Mouse (Mus musculus) layer of hippocampus, postnatal 36 days (tissue): ENCODE results near the gene Qpct. TPM values are rescaled to one million over a fixed set of nuclear protein-coding genes. Genes with fewer than 3 reads are reported as not detected.

Experiments
- DNase-seq, 2 experiments: peaks; one replicate each; pipeline ENCODE4 v3.0.0; 2022
- total RNA-seq, 2 experiments: library from RNA; stranded (reverse); gene quantifications; 2 replicates each; pipeline ENCODE4 v1.2.3; 2021

Gene Qpct
- total RNA-seq: 10 to 100 TPM; 11.8 to 14.0 TPM

GRCm38 (mm10) chr17:79051606-79052005, at the start of gene Qpct:
Gene Qpct (plus strand): TSS chr17:79051906.
- DNase-seq: no peak

- no peak for DNase-seq
These were observed 38.1 kb upstream of the Qpct start for GRCm38 (mm10) chr17:79013625-79014024.

- no peak for DNase-seq
These were observed 36.6 kb upstream of the Qpct start for GRCm38 (mm10) chr17:79014911-79015685.

- DNase-seq: no peak
These were observed 35.9 kb upstream of the Qpct start for GRCm38 (mm10) chr17:79015831-79016230.

GRCm38 (mm10) chr17:79018422-79018821, 33.3 kb upstream of the Qpct start:
- no peak for DNase-seq

GRCm38 (mm10) chr17:79019726-79020207, 31.9 kb upstream of the Qpct start:
- DNase-seq: no peak

GRCm38 (mm10) chr17:79020208-79020983, 31.3 kb upstream of the Qpct start, which contains the start of gene Prkd3:
Gene Prkd3 (minus strand): TSS chr17:79020816.
- DNase-seq: peak; percentile 38 to 50

- DNase-seq: peak in 1 of 2 experiments; percentile 6
These were observed 30.7 kb upstream of the Qpct start for GRCm38 (mm10) chr17:79020984-79021335.

GRCm38 (mm10) chr17:79022746-79023145, 29.0 kb upstream of the Qpct start:
- DNase-seq: no peak

- no peak for DNase-seq
These were observed 27.2 kb upstream of the Qpct start for GRCm38 (mm10) chr17:79024544-79024943.

GRCm38 (mm10) chr17:79029226-79029625, 22.5 kb upstream of the Qpct start:
- no peak for DNase-seq

- no peak for DNase-seq
These were observed 20.1 kb upstream of the Qpct start for GRCm38 (mm10) chr17:79031569-79031968.

GRCm38 (mm10) chr17:79032782-79033181, 18.9 kb upstream of the Qpct start:
- DNase-seq: no peak

- DNase-seq: no peak
These were observed 12.0 kb upstream of the Qpct start for GRCm38 (mm10) chr17:79039660-79040059.

GRCm38 (mm10) chr17:79043705-79044104, 8.0 kb upstream of the Qpct start:
- DNase-seq: no peak

- peak; percentile 54 to 58 for DNase-seq
These were observed 544 bp downstream of the Qpct start for GRCm38 (mm10) chr17:79052088-79052812.

- DNase-seq: no peak
These were observed 6.6 kb downstream of the Qpct start for GRCm38 (mm10) chr17:79058271-79058670.

- DNase-seq: no peak
These were observed 8.5 kb downstream of the Qpct start for GRCm38 (mm10) chr17:79060221-79060620.

GRCm38 (mm10) chr17:79064250-79064649, 12.5 kb downstream of the Qpct start:
- no peak for DNase-seq

- no peak for DNase-seq
These were observed 16.9 kb downstream of the Qpct start for GRCm38 (mm10) chr17:79068581-79068980.

- DNase-seq: no peak
These were observed 17.3 kb downstream of the Qpct start for GRCm38 (mm10) chr17:79069019-79069418.

GRCm38 (mm10) chr17:79069766-79070480, 18.2 kb downstream of the Qpct start:
- peak; percentile 61 to 62 for DNase-seq
